Mouse (Mus musculus) testis, adult 2 months (tissue): ENCODE measurements around the gene Foxd1. TPM values are rescaled to one million over a fixed set of nuclear protein-coding genes. Genes with fewer than 3 reads are reported as not detected.

Source experiments
- H3K27ac ChIP-seq: fragments of 200-500 bp; 2 replicates; pipeline ENCODE4 v1.5.1; 2012; ENCODE audit warnings: low read depth, low read length; ENCODE audit not compliant: control insufficient read depth, insufficient read depth
- H3K27me3 ChIP-seq: fragments of 200-500 bp; 2 replicates; pipeline ENCODE4 v1.6.1; 2012; ENCODE audit warnings: mild to moderate bottlenecking, low read length, moderate library complexity; ENCODE audit not compliant: control insufficient read depth, insufficient read depth
- H3K36me3 ChIP-seq: fragments of 200-500 bp; 2 replicates; pipeline ENCODE4 v1.6.1; 2012; ENCODE audit warnings: mild to moderate bottlenecking, low read length; ENCODE audit not compliant: control insufficient read depth, insufficient read depth
- H3K4me1 ChIP-seq: fragments of 200-500 bp; 2 replicates; pipeline ENCODE4 v1.6.1; 2012; ENCODE audit warnings: low read length; ENCODE audit not compliant: control insufficient read depth, insufficient read depth
- H3K4me3 ChIP-seq: fragments of 200-500 bp; 2 replicates; pipeline ENCODE4 v1.5.1; 2012; ENCODE audit warnings: low read depth, mild to moderate bottlenecking, low read length, moderate library complexity, mixed read lengths; ENCODE audit not compliant: control insufficient read depth
- CTCF ChIP-seq: fragments of 200-500 bp; IDR thresholded peaks from 2 replicates; pipeline ENCODE4 v1.5.1; 2012; ENCODE audit warnings: low read depth, mild to moderate bottlenecking, inconsistent platforms, low read length, moderate library complexity; ENCODE audit not compliant: control insufficient read depth, insufficient read depth, insufficient replicate concordance
- POLR2A ChIP-seq: fragments of 200-500 bp; IDR thresholded peaks from 2 replicates; pipeline ENCODE4 v1.6.1; 2012; ENCODE audit warnings: low read depth, mild to moderate bottlenecking, inconsistent platforms, low read length, moderate library complexity; ENCODE audit not compliant: control insufficient read depth
- polyA plus RNA-seq: library from polyadenylated mRNA; depleted of rRNA; stranded (reverse); fragments of >200 nt; gene quantifications from 2 replicates; pipeline ENCODE4 v1.2.3, GENCODE M21; 2012; rRNA removed

The Foxd1 gene
- polyA plus RNA-seq, 1 experiment: not detected

GRCm38 (mm10) chr13:98385877-98386276 is 31.8 kb downstream of the Foxd1 start:
- Histone ChIP-seq H3K4me1 (0 out of 2 replicates have a peak, but pooled peaks cover under 1% of the 10 kb centered on the region), H3K27me3 (peaks cover 4% of the 10 kb centered on the region; the same call in 1 of the 2 replicates), H3K36me3 (no peaks in the 10 kb centered on the region), H3K27ac (no peak overlapping the region), H3K4me3 (no peak overlapping the region)
- TF ChIP-seq CTCF (no peak), POLR2A (no peak)

DNA sequence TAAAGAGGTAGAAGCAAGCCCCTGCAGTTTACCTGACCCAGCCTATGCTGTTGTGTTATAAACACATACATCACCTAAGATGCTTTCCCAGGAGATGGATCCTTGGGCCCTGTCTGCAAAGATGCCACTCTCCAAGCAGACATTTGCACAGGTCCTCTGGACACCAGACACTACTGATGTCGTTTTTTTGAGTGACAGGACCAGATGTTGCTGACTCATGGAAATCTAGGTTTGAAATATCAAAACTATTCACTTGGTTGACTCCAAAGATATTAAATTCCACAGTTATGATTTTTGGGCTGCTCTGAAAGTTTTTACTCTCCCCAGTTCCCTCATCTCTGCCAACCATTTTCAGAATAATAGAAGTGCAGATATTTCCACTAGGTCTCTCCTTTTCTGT is 35.0 kb downstream of the Foxd1 start:
- H3K36me3 ChIP-seq: no peaks in the 10 kb centered on the region
- H3K4me3 ChIP-seq: no peak overlapping the region
- TF ChIP-seq POLR2A: no peak
- no peak for TF ChIP-seq CTCF
- H3K4me1 ChIP-seq: peaks cover 3% of the 10 kb centered on the region; the same call in 1 of the 2 replicates
- no peak overlapping the region for H3K27ac ChIP-seq
- peaks cover 7% of the 10 kb centered on the region; the same call in 1 of the 2 replicates for H3K27me3 ChIP-seq

DNA sequence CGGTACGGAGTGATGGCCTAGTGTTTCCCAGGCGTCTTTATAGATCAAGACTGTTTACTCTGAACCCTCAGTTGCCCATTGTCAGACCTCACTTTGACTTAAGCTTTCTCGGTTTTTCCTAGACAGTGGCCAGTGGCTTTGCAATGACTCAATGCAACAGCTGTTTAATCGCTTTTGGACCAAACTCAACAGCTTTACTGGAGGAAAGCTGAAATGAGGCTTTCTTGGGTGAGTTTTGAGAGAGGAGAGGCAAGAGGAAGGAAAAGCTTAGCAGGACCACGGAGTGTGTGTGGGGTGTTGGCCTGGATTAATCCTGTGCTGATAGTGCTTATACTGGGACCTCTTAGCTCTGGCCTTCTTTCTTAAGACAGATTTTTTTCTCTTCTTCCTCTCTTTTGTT is 36.3 kb downstream of the Foxd1 start:
- peaks cover 7% of the 10 kb centered on the region; the same call in 1 of the 2 replicates for H3K27me3 ChIP-seq
- H3K27ac ChIP-seq: no peak overlapping the region
- peaks cover 3% of the 10 kb centered on the region; the same call in 1 of the 2 replicates for H3K4me1 ChIP-seq
- H3K36me3 ChIP-seq: no peaks in the 10 kb centered on the region
- no peak for TF ChIP-seq CTCF
- no peak overlapping the region for H3K4me3 ChIP-seq

- Histone ChIP-seq H3K27ac (no peak overlapping the region), H3K27me3 (peaks cover 7% of the 10 kb centered on the region; the same call in 1 of the 2 replicates), H3K4me3 (peak overlapping the region; percentile 4; the same call in 1 of the 2 replicates), H3K4me1 (peaks cover 3% of the 10 kb centered on the region; the same call in 1 of the 2 replicates), H3K36me3 (no peaks in the 10 kb centered on the region)
- TF ChIP-seq CTCF: no peak
- TF ChIP-seq POLR2A: no peak
Observed at GRCm38 (mm10) chr13:98390771-98391634, 37.0 kb downstream of the Foxd1 start.

GRCm38 (mm10) chr13:98391635-98391990 is 37.6 kb downstream of the Foxd1 start:
- peaks cover 7% of the 10 kb centered on the region; the same call in 1 of the 2 replicates for H3K27me3 ChIP-seq
- H3K27ac ChIP-seq: no peak overlapping the region

DNA sequence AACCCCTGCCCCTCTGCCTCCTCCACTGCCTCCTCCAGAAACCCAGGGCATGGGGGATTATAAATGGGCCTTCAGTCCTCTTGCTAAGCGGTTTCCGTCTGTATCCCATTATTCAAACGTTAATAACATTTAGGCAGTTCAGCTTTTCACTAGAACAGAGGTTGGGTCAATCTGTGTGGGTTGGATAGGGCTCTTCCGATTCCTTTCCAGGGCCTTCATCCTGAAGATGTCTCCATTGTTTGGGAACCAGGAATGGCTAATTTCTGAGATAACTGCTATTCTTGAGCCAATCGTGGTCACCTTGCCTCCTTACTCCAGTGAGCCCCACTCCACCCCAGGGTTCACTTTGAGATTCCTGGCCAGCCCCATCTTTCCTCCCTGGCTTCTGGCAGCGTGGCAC is 38.0 kb downstream of the Foxd1 start:
- Histone ChIP-seq H3K4me3 (no peak overlapping the region), H3K36me3 (no peaks in the 10 kb centered on the region), H3K27me3 (peaks cover 7% of the 10 kb centered on the region; the same call in 1 of the 2 replicates), H3K27ac (no peak overlapping the region), H3K4me1 (peaks cover 3% of the 10 kb centered on the region; the same call in 1 of the 2 replicates)
- TF ChIP-seq CTCF (no peak), POLR2A (no peak)

More at GRCm38 (mm10) chr13:98391635-98391990, 37.6 kb downstream of the Foxd1 start:
- Histone ChIP-seq H3K36me3 (no peaks in the 10 kb centered on the region), H3K4me1 (peaks cover 3% of the 10 kb centered on the region; the same call in 1 of the 2 replicates), H3K4me3 (no peak overlapping the region)
- no peak for TF ChIP-seq CTCF
- no peak for TF ChIP-seq POLR2A

GRCm38 (mm10) chr13:98393356-98394070 is 39.5 kb downstream of the Foxd1 start:
- peaks cover 7% of the 10 kb centered on the region; the same call in 1 of the 2 replicates for H3K27me3 ChIP-seq
- no peak overlapping the region for H3K4me3 ChIP-seq
- no peak overlapping the region for H3K27ac ChIP-seq
- H3K4me1 ChIP-seq: peaks cover 3% of the 10 kb centered on the region; the same call in 1 of the 2 replicates
- no peaks in the 10 kb centered on the region for H3K36me3 ChIP-seq
- TF ChIP-seq POLR2A (no peak), CTCF (no peak)

Other genes starting within 250 kb of the Foxd1 start
- 0.67 and 1.2 TPM in 2 replicates for gene Arhgef28, start 147.8 kb upstream of the Foxd1 start, polyA plus RNA-seq
- 3.3 and 3.4 TPM in 2 replicates for gene Utp15, start 91.2 kb upstream of the Foxd1 start, polyA plus RNA-seq
- gene Ankra2, start 91.2 kb upstream of the Foxd1 start, polyA plus RNA-seq: 18.5 and 22.2 TPM in 2 replicates
- 0.36 and 0.49 TPM in 2 replicates for gene Gm21976, start 74.4 kb upstream of the Foxd1 start, polyA plus RNA-seq
- 423 and 429 TPM in 2 replicates for gene Btf3, start 37.2 kb upstream of the Foxd1 start, polyA plus RNA-seq
- not detected in 2 replicates for gene Gm10320, start 137.8 kb downstream of the Foxd1 start, polyA plus RNA-seq